Mouse (Mus musculus): ENCODE measurements at regions not wholly inside any gene's neighbourhood (a gene's known extent, or its start where the extent isn't known, plus 50 kb on each side); places are given as distances from the start of the nearest gene placed in this dataset.

GRCm38 (mm10) chr2:168842261-168842740, 74.6 kb upstream of the Sall4 start:
- peak; percentile 47 for DNase-seq

- DNase-seq = no peak
Measured at GRCm38 (mm10) chr2:168841713-168842045, 73.9 kb upstream of the Sall4 start.

- peak; percentile 48 for DNase-seq
Measured at GRCm38 (mm10) chr2:168840853-168841712, 73.3 kb upstream of the Sall4 start.

- DNase-seq = peak; percentile 48
Measured at GRCm38 (mm10) chr2:168839811-168840655, 72.3 kb upstream of the Sall4 start.

- no peak for DNase-seq
Measured at GRCm38 (mm10) chr2:168839221-168839620, 71.5 kb upstream of the Sall4 start.

- DNase-seq = peak; percentile 21
Measured at GRCm38 (mm10) chr2:168838681-168839080, 70.9 kb upstream of the Sall4 start.

- no peak for DNase-seq
Measured at GRCm38 (mm10) chr2:168837951-168838570, 70.3 kb upstream of the Sall4 start.

GRCm38 (mm10) chr2:168834771-168835170, 67.0 kb upstream of the Sall4 start:
- DNase-seq = no peak

GRCm38 (mm10) chr2:168831740-168832139, 64.0 kb upstream of the Sall4 start:
- no peak for DNase-seq

- DNase-seq = no peak
Measured at GRCm38 (mm10) chr2:168820648-168821047, 52.9 kb upstream of the Sall4 start.
